ENCODE assay signal across 8 mouse cellular contexts in the genomic region with DNA sequence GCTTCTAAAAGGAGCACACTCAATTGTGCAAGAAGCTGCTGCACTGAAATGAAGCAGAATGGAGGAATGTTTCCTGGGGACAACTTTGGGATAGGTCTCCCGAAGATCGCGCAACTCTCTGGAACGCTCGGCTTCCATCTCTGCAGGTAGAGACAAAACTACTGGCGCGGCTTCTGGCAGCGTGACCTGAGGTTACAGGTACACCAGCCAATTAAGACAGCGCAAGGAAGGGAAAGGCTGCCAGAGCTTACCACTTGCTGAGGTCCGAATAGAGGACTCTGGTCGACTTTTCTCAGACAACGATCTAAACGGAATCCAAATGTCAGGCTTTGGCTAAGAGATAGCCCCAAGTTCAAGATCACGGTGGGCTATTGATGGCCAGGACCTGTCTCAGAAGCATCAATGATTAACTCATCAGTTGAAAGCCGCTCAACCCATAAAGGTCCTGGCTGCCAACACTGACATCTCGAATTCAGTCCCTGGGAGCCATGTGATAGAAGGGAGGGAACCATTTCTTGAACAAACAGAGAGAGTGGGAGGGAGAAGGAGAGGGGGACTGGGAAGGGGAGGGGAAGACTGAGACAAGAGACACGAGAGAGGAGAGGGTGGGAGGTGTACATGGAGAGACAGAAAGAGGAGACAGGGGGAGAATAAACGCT. TPM values are rescaled to one million over a fixed set of nuclear protein-coding genes. Genes with fewer than 3 reads are reported as not detected.
DNase-seq lines count a peak whose midpoint lies in the region; ATAC-seq and TF ChIP-seq lines count a peak whose summit lies in the region.

A gene (minus strand): TSS at position 360 of the 659 bp plus-strand sequence.

- H3K4me3 ChIP-seq in G1E (ENCODE audit: low read depth, low read length), result peak within 1 kb of the TSS; percentile 97
- peak within 1 kb of the TSS; percentile 75 for H3K4me3 ChIP-seq in midbrain, embryonic 11.5 days (ENCODE audit: low read depth, low read length)

- intact Hi-C loops in heart, postnatal 14 days (cut with DNase I), result loop anchor here (5.0 kb wide), 1 partner anchor 351 kb away; no protein-coding TSS in a partner anchor

- 5% methylated on average over 18 of the region's 18 CpGs for WGBS in midbrain, embryonic 11.5 days

- peak within 1 kb of the TSS; percentile 74 for H3K9ac ChIP-seq in midbrain, embryonic 11.5 days (ENCODE audit: low read length)

- peaks cover 33% of the 10 kb centered on the region for H3K4me1 ChIP-seq in G1E (ENCODE audit: insufficient read depth, low read depth, low read length)
- peaks cover 9% of the 10 kb centered on the region for H3K4me1 ChIP-seq in midbrain, embryonic 11.5 days (ENCODE audit: control insufficient read depth, insufficient read depth, low read length)

- peak within 1 kb of the TSS; percentile 90 for H3K4me2 ChIP-seq in midbrain, embryonic 11.5 days

- TF ChIP-seq CTCF in G1E (IDR thresholded peaks at IDR 0.05; ENCODE audit: low read depth, low read length), result no peak

- H3K36me3 ChIP-seq in G1E (replicated peaks), result peaks cover 25% of the 10 kb centered on the region
- no peaks in the 10 kb centered on the region for H3K36me3 ChIP-seq in midbrain, embryonic 11.5 days (ENCODE audit: control insufficient read depth, insufficient read depth, low read length)

- no peak within 1 kb of the TSS for H3K27ac ChIP-seq in midbrain, embryonic 11.5 days (ENCODE audit: low read depth, low read length)

- peak; percentile 23; the same call in 1 of the 2 replicates for ATAC-seq in G1E (ENCODE audit: extremely low read depth, insufficient number of reproducible peaks, low FRiP score, poor library complexity, severe bottlenecking)
- ATAC-seq in erythroid progenitor cell, adult 5-6 weeks (replicated peaks; ENCODE audit: low FRiP score, poor library complexity, severe bottlenecking), result peak; percentile 25
- ATAC-seq in midbrain, embryonic 11.5 days (ENCODE audit: low FRiP score), result peak; percentile 18; the same call in 1 of the 2 replicates

- peaks cover 2% of the 10 kb centered on the region for H3K27me3 ChIP-seq in G1E (ENCODE audit: insufficient read depth, low read length)
- peaks cover 3% of the 10 kb centered on the region for H3K27me3 ChIP-seq in midbrain, embryonic 11.5 days (ENCODE audit: control insufficient read depth, insufficient read depth, low read length)

- no peak for DNase-seq in heart, adult 18-20 months
- DNase-seq in heart, adult 11 months, result no peak
- DNase-seq in G1E (ENCODE audit: low spot score), result peak; percentile 15
- DNase-seq in heart, postnatal 14 days, result no peak
- no peak for DNase-seq in layer of hippocampus, postnatal 14 days (ENCODE audit: low spot score in 2 of 2)
- DNase-seq in midbrain, embryonic 11.5 days (ENCODE audit: low spot score, missing footprints), result peak; percentile 90
- DNase-seq in right cerebral cortex, postnatal 25 days, result no peak

- no peaks in the 10 kb centered on the region for H3K9me3 ChIP-seq in G1E (replicated peaks)
- no peaks in the 10 kb centered on the region for H3K9me3 ChIP-seq in midbrain, embryonic 11.5 days (ENCODE audit: control insufficient read depth, low read length)

RNA-seq across cellular contexts. Expression of the gene that starts here (rescaled TPM):
- total RNA-seq in heart, adult 18-20 months (2021), result 100 to 1,000 TPM; 137 to 145 TPM
- total RNA-seq in G1E (2014; fragmentation: Nextera tagmentation) (41.9 and 53.5 TPM in 2 replicates), G1E (2017) (39.4 and 39.8 TPM in 2 replicates)
- polyA plus RNA-seq in G1E (2012), result 62.0 and 75.9 TPM in 2 replicates
- total RNA-seq in erythroid progenitor cell, adult 5-6 weeks (2015; ENCODE audit: low replicate concordance), result 59.5 and 93.9 TPM in 2 replicates
- total RNA-seq in erythroid progenitor cell, adult 5-6 weeks (2017; ENCODE audit: low replicate concordance), result 10.8 and 24.5 TPM in 2 replicates
- 100 to 1,000 TPM; 121 to 126 TPM for total RNA-seq in heart, postnatal 14 days (2021)
- 10 to 100 TPM; 93.0 to 97.6 TPM for total RNA-seq in layer of hippocampus, postnatal 14 days (2021)
- 107 and 110 TPM in 2 replicates for polyA plus RNA-seq in midbrain, embryonic 11.5 days (2014; fragmentation: Nextera tagmentation; extraction: Ambion mirVana)

Comparison
In these comparisons a context has a peak if more than half of its experiments do, and no peak if none do; other contexts are left out.
1. DNase-seq: peak in G1E (single experiment) and midbrain, embryonic 11.5 days (single experiment); none in heart, adult 18-20 months (0 of 2), heart, adult 11 months (single experiment), heart, postnatal 14 days (0 of 2), layer of hippocampus, postnatal 14 days (0 of 2) and right cerebral cortex, postnatal 25 days (single experiment).
2. Peak in every context shown above with its lines, with median percentiles within 50 percentile points of each other: ATAC-seq.